Mouse (Mus musculus) adrenal gland (tissue): ENCODE measurements around the gene Hdac7.

Experiments
- intact Hi-C: fragments of 180-260 bp; cut with DNase I; formaldehyde crosslinking; loops from one replicate; pipeline ENCODE4 v1.15.1; 2025

The Hdac7 gene

GRCm38 (mm10) chr15:97748309-97748708 is 96.0 kb downstream of the Hdac7 start:
- intact Hi-C loops: no loop called here

GRCm38 (mm10) chr15:97747486-97747885 is 96.8 kb downstream of the Hdac7 start:
- intact Hi-C loops: no loop called here

- intact Hi-C loops: no loop called here
Observed at GRCm38 (mm10) chr15:97746748-97747147, 97.6 kb downstream of the Hdac7 start.

- intact Hi-C loops: no loop called here
Observed at GRCm38 (mm10) chr15:97746278-97746677, 98.0 kb downstream of the Hdac7 start.

GRCm38 (mm10) chr15:97745331-97745730 is 99.0 kb downstream of the Hdac7 start:
- intact Hi-C loops: no loop called here

- intact Hi-C loops: no loop called here
Observed at GRCm38 (mm10) chr15:97744930-97745329, 99.4 kb downstream of the Hdac7 start.

GRCm38 (mm10) chr15:97743961-97744525 is 100.3 kb downstream of the Hdac7 start:
- intact Hi-C loops: no loop called here

GRCm38 (mm10) chr15:97743210-97743609 is 101.1 kb downstream of the Hdac7 start:
- intact Hi-C loops: no loop called here
